Comparison of ENCODE assay signal across 30 mouse cellular contexts in genomic region chr2:35487700-35488099, GRCm38 (mm10). TPM values are rescaled to one million over a fixed set of nuclear protein-coding genes. Genes with fewer than 3 reads are reported as not detected.
DNase-seq lines count a peak whose midpoint lies in the region; ATAC-seq lines count a peak whose summit lies in the region.
"Had no signal": no experiment of that assay in that cellular context is flagged by ENCODE, and none has a peak within 500 bp of the region (broad histone marks: within the 10 kb centered on the region; RNA-seq: fewer than 3 reads in every experiment).

No protein-coding gene starts in this region.

- H3K9me3 ChIP-seq in heart, embryonic 10.5 days: no peaks in the 10 kb centered on the region
- H3K9me3 ChIP-seq in heart, embryonic 11.5 days (replicated peaks; ENCODE audit: control insufficient read depth, low read length): no peaks in the 10 kb centered on the region
- H3K9me3 ChIP-seq in neural tube, embryonic 11.5 days (ENCODE audit: control insufficient read depth, low read length): no peaks in the 10 kb centered on the region
- H3K9me3 ChIP-seq: embryonic facial prominence, embryonic 13.5 days; heart, embryonic 15.5 days; neural tube, embryonic 15.5 days had no signal

- H3K27ac ChIP-seq in heart, embryonic 10.5 days: peak overlapping the region; percentile 77
- no peak overlapping the region for H3K27ac ChIP-seq in heart, embryonic 11.5 days (ENCODE audit: low read depth, low read length)
- no peak overlapping the region for H3K27ac ChIP-seq in neural tube, embryonic 11.5 days (ENCODE audit: low read depth, low read length)
- H3K27ac ChIP-seq: hindbrain, embryonic 14.5 days; liver, embryonic 14.5 days; neural tube, embryonic 15.5 days had no signal

- peak; percentile 68 for DNase-seq in heart, embryonic 10.5 days (ENCODE audit: low spot score)
- DNase-seq in neural tube, embryonic 11.5 days (ENCODE audit: low spot score): peak; percentile 6
- no peak for DNase-seq in neural tube, embryonic 10.5 days (ENCODE audit: extremely low spot score, low spot score)
- peak; percentile 99 for DNase-seq in R1 (ENCODE audit: low read depth, low spot score)
- no peak for DNase-seq in kidney, adult 9 months
- DNase-seq in spleen, postnatal 4 days (ENCODE audit: low spot score in 2 of 2): no peak
- DNase-seq: adrenal gland, adult 8-10 months; B cell, adult 2 months; cerebellum, adult 11-12 months; cerebellum, postnatal 10 days; gastrocnemius, postnatal 14 days; heart, adult 11 months; heart, postnatal 36 days; kidney, postnatal 4 days; lung, embryonic 14.5 days; lung, postnatal 36 days; right cerebral cortex, adult 18-20 months; thymus, adult 18-20 months; thymus, postnatal 4 days had no signal

- H3K4me2 ChIP-seq in heart, embryonic 11.5 days: no peak overlapping the region
- H3K4me2 ChIP-seq in neural tube, embryonic 11.5 days (ENCODE audit: low read depth): no peak overlapping the region
- H3K4me2 ChIP-seq: embryonic facial prominence, embryonic 13.5 days; heart, embryonic 15.5 days; hindbrain, embryonic 14.5 days; lung, embryonic 14.5 days; neural tube, embryonic 15.5 days had no signal

- WGBS in heart, embryonic 10.5 days: 76% methylated on average over 3 of the region's 3 CpGs
- WGBS in heart, embryonic 11.5 days (ENCODE audit: insufficient replicate concordance): 67% methylated on average over 3 of the region's 3 CpGs
- 92% methylated on average over 3 of the region's 3 CpGs for WGBS in neural tube, embryonic 11.5 days

- ATAC-seq in heart, embryonic 11.5 days (replicated peaks; ENCODE audit: insufficient number of reproducible peaks, low FRiP score, low TSS enrichment): no peak
- ATAC-seq in neural tube, embryonic 11.5 days (ENCODE audit: insufficient read depth, low FRiP score, low TSS enrichment): no peak
- ATAC-seq: activated CD4-positive, CD25-positive, alpha-beta regulatory T cell, adult 4 months; forebrain, embryonic 16.5 days; midbrain, embryonic 16.5 days; Patski had no signal

- H3K4me3 ChIP-seq in heart, embryonic 10.5 days: no peak overlapping the region
- H3K4me3 ChIP-seq in heart, embryonic 11.5 days (ENCODE audit: low read depth, low read length): no peak overlapping the region
- H3K4me3 ChIP-seq in neural tube, embryonic 11.5 days (ENCODE audit: low read depth, low read length): no peak overlapping the region
- H3K4me3 ChIP-seq: embryonic facial prominence, embryonic 13.5 days; heart, embryonic 15.5 days; myocyte; neural tube, embryonic 15.5 days had no signal

- H3K4me1 ChIP-seq in heart, embryonic 10.5 days: peaks cover 36% of the 10 kb centered on the region
- peaks cover 13% of the 10 kb centered on the region for H3K4me1 ChIP-seq in heart, embryonic 11.5 days (ENCODE audit: control insufficient read depth, insufficient read depth, low read length)
- 0 out of 2 replicates have a peak, but pooled peaks cover 3% of the 10 kb centered on the region for H3K4me1 ChIP-seq in neural tube, embryonic 11.5 days (ENCODE audit: control insufficient read depth, insufficient read depth, low read length)

- H3K9ac ChIP-seq in heart, embryonic 11.5 days (ENCODE audit: low read depth, low read length): no peak overlapping the region
- no peak overlapping the region for H3K9ac ChIP-seq in neural tube, embryonic 11.5 days (ENCODE audit: low read length)
- H3K9ac ChIP-seq: embryonic facial prominence, embryonic 13.5 days; heart, embryonic 15.5 days; hindbrain, embryonic 14.5 days; liver, embryonic 14.5 days; lung, embryonic 14.5 days; neural tube, embryonic 15.5 days had no signal

- no peaks in the 10 kb centered on the region for H3K27me3 ChIP-seq in heart, embryonic 10.5 days (ENCODE audit: insufficient read depth, poor library complexity, severe bottlenecking)
- no peaks in the 10 kb centered on the region for H3K27me3 ChIP-seq in heart, embryonic 11.5 days (ENCODE audit: control insufficient read depth, insufficient read depth, low read length)
- no peaks in the 10 kb centered on the region for H3K27me3 ChIP-seq in neural tube, embryonic 11.5 days (ENCODE audit: control insufficient read depth, insufficient read depth, low read length)
- H3K27me3 ChIP-seq: embryonic facial prominence, embryonic 13.5 days; heart, embryonic 15.5 days; neural tube, embryonic 15.5 days; Patski had no signal

- no peaks in the 10 kb centered on the region for H3K36me3 ChIP-seq in heart, embryonic 10.5 days
- H3K36me3 ChIP-seq in heart, embryonic 11.5 days (ENCODE audit: control insufficient read depth, insufficient read depth, low read length): no peaks in the 10 kb centered on the region
- no peaks in the 10 kb centered on the region for H3K36me3 ChIP-seq in neural tube, embryonic 11.5 days (ENCODE audit: control insufficient read depth, insufficient read depth, low read length)
- H3K36me3 ChIP-seq: embryonic facial prominence, embryonic 13.5 days; heart, embryonic 15.5 days; neural tube, embryonic 15.5 days had no signal

RNA-seq across cellular contexts. Expression of gene Ggta1, which starts 24.7 kb away (rescaled TPM):
- 30.4 and 51.3 TPM in 2 replicates for polyA plus RNA-seq in heart, embryonic 10.5 days (2016; fragmentation: Nextera tagmentation; extraction: Ambion mirVana)
- polyA plus RNA-seq in heart, embryonic 11.5 days (2014; fragmentation: Nextera tagmentation; extraction: Ambion mirVana): 38.1 and 42.1 TPM in 2 replicates
- polyA plus RNA-seq in neural tube, embryonic 11.5 days (2014; fragmentation: Nextera tagmentation; extraction: Ambion mirVana): 7.3 and 9.5 TPM in 2 replicates

Comparison
In these comparisons a context has a peak if more than half of its experiments do, and no peak if none do; other contexts are left out.
1. DNase-seq: peak in heart, embryonic 10.5 days (single experiment), neural tube, embryonic 11.5 days (single experiment) and R1 (single experiment); none in neural tube, embryonic 10.5 days (single experiment), kidney, adult 9 months (single experiment) and spleen, postnatal 4 days (0 of 2).